Mouse (Mus musculus) MN1 (cell line): ENCODE data around the gene Trem2.
"Not testable (repeated sequence)": the region's sequence is repeated elsewhere in the genome, so short reads cannot be mapped to it uniquely, and the experiment has no call there.

Experiments used
- DNase-seq: peaks from one replicate; pipeline ENCODE4 v3.0.0-alpha.2; 2016; ENCODE audit warnings: low spot score

The Trem2 gene

DNA sequence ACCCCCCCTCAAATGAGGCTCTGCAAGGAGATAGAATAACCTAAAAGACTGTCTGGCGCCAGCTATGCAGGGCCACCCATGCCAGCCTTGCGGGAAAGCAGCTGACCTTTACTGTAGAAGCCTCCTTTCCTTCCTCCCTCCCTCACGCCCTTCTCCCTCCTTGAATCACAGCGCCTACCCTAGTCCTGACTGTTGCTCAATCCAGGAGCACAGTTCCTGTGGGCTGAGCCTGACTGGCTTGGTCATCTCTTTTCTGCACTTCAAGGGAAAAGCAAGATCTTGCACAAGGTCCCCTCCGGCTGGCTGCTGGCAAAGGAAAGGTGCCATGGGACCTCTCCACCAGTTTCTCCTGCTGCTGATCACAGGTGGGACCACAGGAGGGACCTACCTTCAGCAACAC, at the start of gene Trem2:
Gene Trem2 (plus strand): TSS at position 171 of the 400 bp plus-strand sequence.
- DNase-seq, result no peak

GRCm38 (mm10) chr17:48299203-48299602, 47.0 kb upstream of the Trem2 start, which contains the start of gene Treml2:
TSS of gene Treml2 (plus strand) at chr17:48299498.
- no peak for DNase-seq

DNA sequence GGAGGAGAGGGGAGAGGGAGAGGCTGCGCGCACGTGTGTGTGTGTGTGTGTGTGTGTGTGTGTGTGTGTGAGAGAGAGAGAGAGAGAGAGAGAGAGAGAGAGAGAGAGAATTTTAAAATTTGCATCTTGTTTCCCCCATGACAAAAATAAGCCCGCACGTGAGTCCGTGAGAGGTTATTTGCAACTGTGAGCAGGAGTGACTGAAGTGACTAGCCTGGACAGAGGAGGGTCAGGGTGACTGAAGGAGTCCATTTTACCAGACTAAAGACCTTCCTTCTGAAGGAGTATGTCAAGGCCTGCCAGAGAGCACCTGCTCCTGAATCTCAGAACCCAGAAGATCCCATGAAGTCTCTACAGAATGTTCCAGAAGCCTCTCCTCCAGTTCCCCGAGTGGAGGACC, 46.4 kb upstream of the Trem2 start:
- DNase-seq, result no peak

- DNase-seq, result no peak
Measured at GRCm38 (mm10) chr17:48300199-48300598, 46.0 kb upstream of the Trem2 start.

DNA sequence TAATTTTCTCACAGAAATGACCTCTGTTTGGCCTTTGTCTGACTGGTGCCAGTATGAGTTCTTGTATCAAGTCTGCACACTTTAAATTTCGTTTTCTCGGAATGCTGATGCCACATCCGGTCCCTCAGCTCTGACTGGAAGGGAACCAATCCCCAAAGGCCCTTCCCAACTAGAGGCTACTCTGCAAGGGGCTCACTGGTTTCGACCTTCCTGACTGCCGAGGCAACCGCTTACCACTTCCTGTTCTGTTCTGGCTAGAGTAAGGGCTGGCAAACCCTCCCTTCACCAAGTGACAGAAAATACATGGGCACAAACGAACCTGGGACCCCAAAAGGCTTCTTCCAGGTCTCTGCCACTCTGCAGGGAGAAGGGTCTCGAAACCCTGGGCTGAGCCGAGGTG, 45.3 kb upstream of the Trem2 start:
- DNase-seq, result no peak

GRCm38 (mm10) chr17:48301792-48302191, 44.4 kb upstream of the Trem2 start:
- no peak for DNase-seq

DNA sequence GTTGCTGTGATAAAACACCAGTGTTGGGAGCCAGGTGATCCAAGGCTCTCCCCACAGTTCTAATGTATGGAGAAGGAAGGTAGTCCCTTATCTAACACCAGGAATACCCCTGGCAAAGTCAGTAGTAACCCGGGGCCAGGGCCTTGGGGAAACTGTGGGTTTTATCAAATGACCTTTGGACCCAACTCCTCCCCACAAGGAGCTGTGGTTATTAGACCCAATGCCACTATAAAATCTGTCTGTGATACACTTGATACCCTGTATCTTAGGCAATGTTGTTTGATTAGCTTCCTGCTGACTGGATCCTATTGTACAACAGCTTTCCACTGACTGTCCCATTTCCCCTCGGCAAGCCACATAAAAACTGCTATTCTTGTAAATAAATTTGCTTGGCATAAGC, 34.1 kb upstream of the Trem2 start:
- no peak for DNase-seq

DNA sequence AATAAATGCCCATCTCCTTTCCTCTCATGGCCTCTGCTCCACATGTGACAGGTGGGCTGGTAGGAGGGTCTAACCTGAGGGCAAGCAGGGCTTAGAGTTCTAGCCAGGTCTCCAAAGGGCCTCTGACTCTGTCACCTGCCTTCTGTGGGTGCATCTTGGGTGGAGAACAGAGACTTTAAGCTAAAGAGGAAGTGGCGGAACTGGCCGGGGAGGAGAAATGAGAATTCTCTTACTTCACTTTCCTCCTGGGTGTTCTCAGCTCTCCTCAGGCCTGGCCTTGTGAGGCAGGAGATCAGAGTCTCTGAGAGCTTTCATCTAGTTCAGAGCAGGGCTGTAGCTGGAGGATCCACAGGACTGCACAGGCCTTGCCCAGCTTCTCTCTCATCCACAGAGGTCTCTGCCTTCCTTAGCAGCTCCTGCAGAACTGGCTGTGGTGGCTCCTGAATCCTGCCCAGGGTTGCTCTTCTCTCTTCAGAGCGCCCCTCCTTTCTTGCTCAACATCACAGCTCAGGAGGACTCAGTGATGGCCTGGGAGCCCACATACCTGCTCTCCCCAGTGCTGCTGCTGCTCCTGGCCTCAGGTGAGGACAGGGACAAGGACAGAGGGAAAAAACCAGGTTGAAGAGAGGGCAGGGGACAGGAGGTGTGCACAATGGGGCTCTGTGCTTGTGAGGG, 30.2 kb upstream of the Trem2 start, which contains the start of gene B430306N03Rik:
Gene B430306N03Rik (plus strand): TSS at position 237 of the 675 bp plus-strand sequence.
- not testable (repeated sequence) for DNase-seq

- DNase-seq, result no peak
Measured at GRCm38 (mm10) chr17:48318686-48319085, 27.5 kb upstream of the Trem2 start.

- no peak for DNase-seq
Measured at GRCm38 (mm10) chr17:48321279-48321678, 24.9 kb upstream of the Trem2 start.

GRCm38 (mm10) chr17:48323236-48323635, 23.0 kb upstream of the Trem2 start:
- no peak for DNase-seq

- no peak for DNase-seq
Measured at GRCm38 (mm10) chr17:48324258-48324657, 21.9 kb upstream of the Trem2 start.

DNA sequence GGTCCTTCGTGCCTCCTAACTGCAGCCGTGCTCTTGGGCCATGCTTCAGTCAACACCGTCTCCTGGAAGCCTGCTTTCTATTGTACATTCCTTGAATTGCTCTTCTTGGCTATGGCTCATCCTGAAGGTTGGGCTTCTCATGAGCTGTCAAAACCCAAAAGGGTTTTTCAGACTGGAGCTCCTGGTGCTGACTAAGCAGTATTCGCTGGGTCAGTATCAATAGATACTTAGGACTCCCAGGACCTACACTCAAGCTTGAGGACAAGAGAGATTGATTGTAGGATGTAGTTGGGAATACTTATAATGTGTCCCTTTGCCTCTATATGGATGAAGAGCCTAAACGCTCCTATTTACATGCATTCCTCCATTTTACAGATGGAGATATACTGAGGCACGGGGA, 21.1 kb upstream of the Trem2 start:
- no peak for DNase-seq

GRCm38 (mm10) chr17:48325638-48326037, 20.6 kb upstream of the Trem2 start:
- DNase-seq, result no peak

- DNase-seq, result no peak
Measured at GRCm38 (mm10) chr17:48326656-48327055, 19.5 kb upstream of the Trem2 start.

DNA sequence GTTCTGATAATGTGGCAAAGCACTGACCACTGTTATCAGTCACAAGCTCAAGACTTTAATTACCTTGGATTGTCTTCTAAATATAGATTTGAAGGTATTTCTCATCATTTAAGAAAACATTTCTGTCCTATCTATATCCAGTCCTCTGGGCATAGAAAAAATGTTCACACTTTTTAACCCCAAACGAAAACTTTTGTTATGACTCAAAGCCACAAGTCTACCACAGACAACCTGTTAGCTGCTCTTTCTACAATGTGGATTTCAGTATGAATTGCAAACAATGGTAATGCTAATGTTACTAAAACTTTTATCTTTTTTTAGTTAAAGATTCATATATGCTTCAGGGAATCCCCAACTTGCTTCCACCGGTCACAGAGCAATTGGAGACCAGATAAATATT, 13.7 kb upstream of the Trem2 start:
- DNase-seq, result no peak

- DNase-seq, result no peak
Measured at GRCm38 (mm10) chr17:48334186-48334585, 12.0 kb upstream of the Trem2 start.

- DNase-seq, result peak; percentile 44
Measured at GRCm38 (mm10) chr17:48336857-48337256, 9.3 kb upstream of the Trem2 start.

- no peak for DNase-seq
Measured at GRCm38 (mm10) chr17:48340267-48340666, 5.9 kb upstream of the Trem2 start.

DNA sequence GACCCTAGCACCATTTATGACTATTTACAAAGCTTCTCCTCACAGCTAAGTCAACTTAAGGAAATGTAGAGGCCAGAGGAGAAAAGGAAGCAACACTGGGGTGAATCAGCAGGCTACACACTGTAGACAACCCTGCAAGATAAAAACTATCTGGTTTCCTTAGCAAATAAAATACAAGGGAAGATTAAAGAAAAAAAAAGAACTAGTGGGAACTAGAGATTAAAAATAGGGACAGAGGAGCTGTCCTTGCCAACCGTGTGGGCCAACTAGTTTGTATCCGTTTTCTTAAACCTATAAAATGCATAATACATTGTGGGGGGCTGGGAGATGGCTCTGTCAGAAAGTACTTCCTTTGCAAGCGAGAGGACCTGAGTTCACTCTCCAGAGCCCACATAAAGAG, 4.3 kb upstream of the Trem2 start:
- DNase-seq, result no peak

DNA sequence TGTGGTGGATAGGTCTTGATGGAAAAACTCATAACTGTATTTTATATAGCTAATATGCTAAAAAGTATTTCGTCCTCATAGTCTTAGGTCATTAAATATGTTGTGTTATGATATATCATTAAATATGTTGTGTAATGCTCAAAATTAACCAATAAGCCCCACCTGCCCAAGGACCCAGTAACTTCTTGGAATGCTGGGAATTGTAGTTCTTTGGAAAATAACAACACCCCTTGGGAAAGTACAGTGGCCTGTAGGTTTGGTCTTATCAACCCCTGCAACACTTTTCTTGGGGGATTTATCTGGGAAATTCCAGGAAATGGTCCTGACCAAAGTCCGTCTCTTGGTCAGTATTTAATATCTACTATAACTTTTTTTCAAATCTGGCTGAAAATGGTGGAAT, 3.1 kb upstream of the Trem2 start:
- no peak for DNase-seq

DNA sequence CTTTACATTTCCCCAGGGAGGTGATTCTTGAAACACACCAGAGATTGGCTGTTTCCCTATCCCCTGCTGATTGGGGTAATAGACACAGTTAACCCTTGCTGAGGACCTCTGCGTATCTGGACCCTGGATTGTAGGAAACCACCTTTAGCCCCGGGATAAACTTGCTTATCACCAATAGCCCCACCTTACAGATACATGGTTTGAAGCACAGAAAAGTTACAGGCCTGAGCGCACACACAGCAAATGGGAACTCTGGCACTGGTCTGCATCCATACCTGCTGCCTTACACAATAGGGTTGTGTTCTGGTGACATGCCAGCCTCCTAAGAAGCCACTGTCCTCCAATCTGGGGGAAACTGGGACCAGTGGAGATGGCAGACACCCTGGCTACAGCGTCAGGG, 377 bp upstream of the Trem2 start:
- DNase-seq, result no peak

GRCm38 (mm10) chr17:48346834-48347233, 633 bp downstream of the Trem2 start:
- no peak for DNase-seq

GRCm38 (mm10) chr17:48347287-48347686, 1.1 kb downstream of the Trem2 start:
- DNase-seq, result no peak
